Mouse (Mus musculus) layer of hippocampus, adult 2 months (tissue): ENCODE results near the gene Gm3194. TPM values are rescaled to one million over a fixed set of nuclear protein-coding genes. Genes with fewer than 3 reads are reported as not detected.
"Not testable (repeated sequence)": the region's sequence is repeated elsewhere in the genome, so short reads cannot be mapped to it uniquely, and the experiment has no call there.

Source experiments
- DNase-seq, 2 experiments: peaks; one replicate each; pipeline ENCODE4 v3.0.0; 2022; ENCODE audit warnings: low spot score in 2 of 2
- H3K27ac ChIP-seq: fragments of 200-600 bp; 2 replicates; pipeline ENCODE4 v1.8.1; 2022
- H3K4me3 ChIP-seq: fragments of 200-600 bp; 2 replicates; pipeline ENCODE4 v1.8.1; 2022; ENCODE audit warnings: mild to moderate bottlenecking
- long read RNA-seq, 2 experiments: library from polyadenylated mRNA; stranded (forward); transcript quantifications; one replicate each; pipeline ENCODE4 v2.0.0; 2021; ENCODE audit warnings: borderline mapping rate in 2 of 2
- total RNA-seq, 2 experiments: library from RNA; stranded (reverse); gene quantifications; 2 replicates each; pipeline ENCODE4 v1.2.3; 2021

Gm3194 gene
- 1 to 10 TPM; 4.3 to 4.9 TPM for total RNA-seq
- long read RNA-seq, experiment 1 = 0 reads
- long read RNA-seq, experiment 2, partial matches to known transcripts = 1 of 1 reads
- long read RNA-seq, experiment 2, other reads (novel, unspliced or antisense) = 0 of 1 reads

DNA sequence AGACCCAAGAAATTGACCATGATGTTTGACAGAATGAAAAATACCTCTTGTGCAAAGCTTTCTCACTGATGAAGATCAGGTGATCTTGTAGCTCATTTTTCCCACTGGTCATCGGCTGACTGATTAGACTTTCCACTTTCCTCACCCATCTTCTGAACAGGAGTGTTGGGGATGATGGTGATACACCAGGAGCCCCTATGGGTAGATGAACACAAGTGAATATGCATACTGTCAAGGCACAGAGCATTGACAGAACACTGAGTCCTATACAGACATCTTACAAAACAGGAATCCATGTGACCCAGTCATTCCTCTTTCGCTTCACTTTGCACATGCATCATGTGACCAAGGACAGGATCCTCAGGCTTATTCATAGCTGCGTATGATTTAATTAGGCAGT lies at the start of gene Gm3194:
Gm3194 (minus strand) TSS at position 101 of the 400 bp plus-strand sequence.
- H3K4me3 ChIP-seq, H3K27ac ChIP-seq, DNase-seq: not testable (repeated sequence)

GRCm38 (mm10) chr14:5501374-5501773 lies 46.1 kb upstream of the Gm3194 start, which contains the start of gene Gm3488:
Gm3488 (plus strand) TSS chr14:5501674.
- H3K4me3 ChIP-seq, DNase-seq, H3K27ac ChIP-seq: not testable (repeated sequence)

- DNase-seq, H3K4me3 ChIP-seq, H3K27ac ChIP-seq: not testable (repeated sequence)
Observed at GRCm38 (mm10) chr14:5483907-5484306, 28.6 kb upstream of the Gm3194 start, which contains the start of gene Gm3187. Gm3187 (plus strand) TSS chr14:5484207.

- H3K27ac ChIP-seq, H3K4me3 ChIP-seq, DNase-seq: not testable (repeated sequence)
Observed at GRCm38 (mm10) chr14:5477730-5478129, 22.5 kb upstream of the Gm3194 start, which contains the start of gene Gm8246. Gm8246 (minus strand) TSS chr14:5477830.

DNA sequence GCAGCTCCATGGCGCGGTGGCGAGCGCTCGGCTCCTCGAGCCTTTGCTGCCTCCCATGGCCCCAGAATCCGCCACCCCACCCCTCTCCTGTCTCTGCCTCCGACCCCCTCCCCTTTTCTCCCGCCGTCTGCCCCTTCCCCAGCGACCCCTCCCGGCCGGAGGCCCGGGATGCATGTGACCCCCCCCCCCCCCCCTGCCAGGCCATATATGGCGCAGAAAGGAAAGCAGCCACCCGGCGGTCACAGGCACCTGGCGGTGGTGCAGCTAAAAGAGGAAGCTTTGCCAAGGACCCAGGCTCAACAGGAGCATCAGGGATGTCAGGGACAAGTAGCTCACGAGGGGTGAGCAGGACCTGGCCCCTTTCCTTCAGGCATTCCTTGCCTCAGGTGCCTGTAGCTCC lies 5.2 kb upstream of the Gm3194 start:
- not testable (repeated sequence) for DNase-seq, H3K4me3 ChIP-seq, H3K27ac ChIP-seq

- not testable (repeated sequence) for H3K27ac ChIP-seq, H3K4me3 ChIP-seq, DNase-seq
Observed at GRCm38 (mm10) chr14:5388949-5389348, 66.3 kb downstream of the Gm3194 start, which contains the start of gene Gm3500. Gm3500 (minus strand) TSS chr14:5389049.

Other genes starting within 250 kb of the Gm3194 start
- not detected for gene Gm3526, start 194.9 kb downstream of the Gm3194 start, total RNA-seq
- gene Gm3542, start 120.5 kb downstream of the Gm3194 start, total RNA-seq = not detected
- gene Gm3500, start 66.4 kb downstream of the Gm3194 start, total RNA-seq = not detected
- gene Gm8246, start 22.4 kb upstream of the Gm3194 start, total RNA-seq = not detected
- not detected for gene Gm3187, start 28.7 kb upstream of the Gm3194 start, total RNA-seq
- 1 to 10 TPM; 2.0 TPM for gene Gm3488, start 46.2 kb upstream of the Gm3194 start, total RNA-seq
- gene Gm3532, start 83.0 kb upstream of the Gm3194 start, total RNA-seq = not detected
- gene Gm8265, start 177.6 kb upstream of the Gm3194 start, total RNA-seq = not detected
- gene Gm9603, start 232.0 kb upstream of the Gm3194 start, total RNA-seq = not detected